Mouse (Mus musculus) right cerebral cortex, postnatal 14 days (tissue): ENCODE measurements around the gene Gpc6.

Experiments
- DNase-seq: peaks from one replicate; pipeline ENCODE4 v3.0.0; 2022

The Gpc6 gene

DNA sequence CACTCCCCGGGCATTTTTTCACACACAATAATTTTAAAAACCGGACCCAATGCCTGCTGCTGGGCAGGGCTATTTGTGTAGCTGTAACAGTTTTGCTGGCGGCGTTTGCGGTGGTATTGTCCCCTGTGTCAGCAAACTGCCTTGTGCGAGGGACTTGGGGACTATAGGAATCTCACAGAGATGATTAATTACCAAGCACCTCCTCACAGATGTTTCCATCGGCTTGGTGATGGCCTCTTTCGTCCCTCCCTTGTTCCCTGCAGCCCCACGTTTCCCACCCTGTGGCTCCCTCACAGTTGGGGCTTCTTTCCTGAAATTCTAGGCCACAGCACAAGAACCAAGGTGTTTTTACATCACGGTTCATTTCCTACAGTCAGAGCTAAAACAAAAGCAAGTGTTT, 980.6 kb downstream of the Gpc6 start:
- DNase-seq, result no peak

DNA sequence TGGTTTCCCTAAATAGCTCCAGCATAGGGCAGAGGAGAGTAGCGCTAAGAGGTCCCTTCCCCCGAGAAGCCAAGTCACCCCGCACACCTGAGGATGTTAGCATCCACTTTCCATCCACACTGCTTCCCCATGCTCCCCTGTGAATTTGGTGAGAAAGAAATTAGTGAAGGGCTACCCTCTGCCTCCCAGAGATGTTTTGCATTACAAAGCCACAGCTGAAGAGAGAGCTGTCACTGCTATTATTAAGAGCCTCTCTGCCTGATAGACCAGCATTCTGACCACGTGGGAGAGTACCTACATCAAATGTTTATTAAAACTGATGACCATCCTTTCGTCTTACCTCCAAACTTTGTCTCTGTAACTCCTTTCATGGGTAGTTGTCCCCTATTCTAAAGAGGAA, 981.2 kb downstream of the Gpc6 start:
- no peak for DNase-seq

DNA sequence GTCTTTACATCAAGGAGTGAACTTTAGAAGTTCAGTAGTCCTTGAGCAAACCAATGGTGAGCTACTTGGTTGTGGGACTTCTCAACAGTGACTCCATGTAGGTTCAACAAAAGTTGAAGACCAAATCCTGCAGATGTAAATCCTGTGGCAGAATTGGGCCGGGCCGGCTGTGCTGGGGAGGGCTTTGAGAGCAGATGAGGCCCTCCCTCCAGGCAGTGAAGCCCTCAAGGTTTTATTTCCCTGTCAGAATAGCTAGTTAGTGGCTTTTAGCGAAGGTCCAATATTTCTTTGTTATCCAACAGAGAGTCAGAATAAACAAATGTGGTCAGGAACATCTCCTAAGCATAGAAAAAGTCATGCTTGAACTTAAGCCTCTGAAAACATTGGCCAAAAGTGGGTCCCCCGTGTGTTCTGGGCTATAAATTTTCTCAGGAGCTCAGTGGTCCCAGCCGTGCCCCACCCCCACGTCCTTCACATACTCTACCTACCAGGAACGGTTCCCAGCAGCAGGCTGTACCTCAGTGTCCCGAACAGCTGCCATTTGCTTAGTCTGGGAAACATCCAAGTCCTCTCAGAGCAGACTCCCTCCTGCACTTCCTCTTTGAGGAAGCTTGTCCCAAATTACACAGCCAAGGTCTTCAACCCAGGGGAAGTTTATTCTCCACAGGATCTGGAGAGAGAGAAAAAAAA, 983.3 kb downstream of the Gpc6 start:
- DNase-seq, result no peak

DNA sequence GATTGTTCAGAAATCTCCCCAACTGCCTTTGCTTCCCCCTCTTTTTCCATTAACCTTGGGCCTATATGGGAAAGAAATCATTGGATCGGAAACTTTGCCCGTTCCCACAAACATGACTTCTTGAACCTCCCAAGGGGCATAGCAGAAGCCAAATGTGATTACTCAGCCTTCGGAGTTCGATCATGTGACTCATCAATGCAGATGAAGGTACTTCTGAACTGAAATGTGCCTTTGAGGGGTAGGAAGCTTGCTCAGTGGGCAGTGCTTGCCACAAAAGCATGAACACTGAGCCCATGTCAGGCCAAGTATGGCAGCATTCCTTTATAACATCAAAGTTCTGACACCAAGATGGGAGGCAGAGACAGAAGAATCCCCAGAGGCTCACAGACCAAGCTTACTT, 983.9 kb downstream of the Gpc6 start:
- no peak for DNase-seq

DNA sequence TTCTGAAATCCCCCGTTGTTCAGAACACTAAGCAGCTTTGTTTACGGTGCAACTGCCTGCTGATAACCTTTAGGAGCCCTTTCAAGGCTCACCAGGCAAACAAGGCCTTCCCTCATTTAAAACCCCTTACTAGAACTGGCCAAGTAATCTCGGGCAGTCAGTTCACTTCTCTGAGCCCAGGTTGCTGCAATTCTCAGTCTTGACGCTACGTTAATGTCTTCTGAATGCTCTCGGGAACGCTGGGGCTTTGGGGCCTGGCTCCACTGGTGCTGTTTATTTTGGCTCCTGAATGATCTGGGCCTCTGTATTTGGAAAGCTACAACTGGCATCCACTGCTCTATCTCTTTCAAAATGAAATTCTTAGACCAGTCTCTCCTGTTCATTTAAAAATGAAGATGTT, 985.2 kb downstream of the Gpc6 start:
- DNase-seq, result no peak

DNA sequence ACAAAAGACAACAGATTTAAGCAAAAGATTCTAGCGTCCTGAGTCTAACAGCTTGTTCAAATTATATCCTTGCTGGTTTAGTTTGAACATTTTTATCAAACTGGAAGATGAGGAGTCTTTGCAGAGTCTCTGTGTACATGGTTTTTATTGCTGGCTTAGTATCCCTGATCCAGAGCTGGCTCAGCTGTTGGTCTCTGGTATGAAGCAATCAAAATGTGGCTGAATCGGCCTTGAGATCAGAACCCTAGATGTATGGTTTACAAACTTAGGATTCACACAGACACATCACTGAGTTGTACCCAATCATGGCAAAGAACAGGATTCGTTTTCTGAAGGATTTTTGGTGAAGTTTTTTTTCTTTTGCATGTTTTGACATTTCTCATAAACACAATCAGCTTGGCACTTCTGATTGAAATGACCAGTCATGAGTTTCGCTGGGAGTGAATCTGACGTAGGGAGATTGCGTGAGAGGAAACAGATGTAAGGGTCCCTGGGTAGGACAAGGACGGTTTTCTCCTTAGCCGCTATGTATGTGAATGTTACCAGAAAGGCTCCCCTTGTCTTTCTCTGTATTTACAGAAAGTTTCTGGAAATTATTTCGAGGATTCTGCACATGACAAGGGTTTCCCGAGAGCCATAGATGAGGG, 987.6 kb downstream of the Gpc6 start:
- no peak for DNase-seq

DNA sequence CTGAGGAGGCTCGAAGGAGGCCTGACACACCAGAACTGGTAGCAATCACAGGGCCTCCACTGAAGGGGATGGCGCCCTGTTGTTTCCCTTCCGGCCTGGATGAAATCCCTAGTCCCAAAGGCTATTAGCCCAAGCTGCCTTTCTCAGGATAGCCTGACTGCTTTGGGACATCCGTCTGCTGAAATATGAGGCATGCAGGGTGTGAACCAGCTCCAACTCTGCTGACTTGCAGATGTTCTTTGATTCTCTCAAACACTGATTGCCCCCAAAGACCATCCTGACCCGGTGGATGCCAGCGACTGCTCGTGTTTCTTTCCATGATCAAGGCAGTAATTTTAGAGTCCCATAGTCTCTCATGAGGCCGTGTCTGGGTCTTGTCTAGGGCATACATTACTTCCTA, 991.5 kb downstream of the Gpc6 start:
- DNase-seq, result no peak

DNA sequence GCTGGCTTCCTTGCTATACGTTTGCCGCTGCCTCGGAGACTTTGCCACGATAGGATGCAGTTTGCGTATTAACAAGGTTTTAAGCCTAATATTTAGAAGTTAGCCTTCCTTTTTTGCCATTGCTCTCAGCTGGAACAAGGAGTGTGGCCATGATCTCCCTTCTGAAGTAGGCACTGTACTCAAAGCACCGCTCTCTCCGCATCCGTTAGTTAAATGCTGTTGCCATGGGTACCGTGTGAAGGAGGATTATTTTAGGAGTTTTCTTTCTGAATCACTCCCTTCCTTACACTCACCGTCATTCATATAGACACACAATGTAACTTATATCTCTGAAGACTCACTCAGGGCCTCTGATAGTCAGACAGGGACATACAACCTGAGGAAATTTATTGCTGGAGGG, 993.6 kb downstream of the Gpc6 start:
- DNase-seq, result peak; percentile 28

DNA sequence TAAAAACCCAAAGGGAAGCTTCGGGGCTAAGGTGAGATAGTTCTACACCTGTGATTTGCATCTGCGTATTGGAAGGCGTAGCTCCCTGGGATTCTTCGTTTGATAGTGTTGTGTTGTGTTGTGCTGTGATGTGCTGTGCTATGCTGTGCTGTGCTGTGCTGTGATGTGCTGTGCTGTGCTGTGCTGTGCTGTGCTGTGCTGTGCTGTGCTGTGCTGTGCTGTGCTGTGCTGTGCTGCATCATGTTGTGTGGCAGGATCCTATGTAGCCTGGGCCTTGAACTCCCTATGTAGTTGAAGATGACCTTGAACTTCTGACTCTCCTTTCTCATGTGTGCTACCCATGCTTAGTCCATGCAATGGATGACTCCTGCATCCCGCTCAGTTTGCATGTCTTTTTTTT, 994.5 kb downstream of the Gpc6 start:
- no peak for DNase-seq

DNA sequence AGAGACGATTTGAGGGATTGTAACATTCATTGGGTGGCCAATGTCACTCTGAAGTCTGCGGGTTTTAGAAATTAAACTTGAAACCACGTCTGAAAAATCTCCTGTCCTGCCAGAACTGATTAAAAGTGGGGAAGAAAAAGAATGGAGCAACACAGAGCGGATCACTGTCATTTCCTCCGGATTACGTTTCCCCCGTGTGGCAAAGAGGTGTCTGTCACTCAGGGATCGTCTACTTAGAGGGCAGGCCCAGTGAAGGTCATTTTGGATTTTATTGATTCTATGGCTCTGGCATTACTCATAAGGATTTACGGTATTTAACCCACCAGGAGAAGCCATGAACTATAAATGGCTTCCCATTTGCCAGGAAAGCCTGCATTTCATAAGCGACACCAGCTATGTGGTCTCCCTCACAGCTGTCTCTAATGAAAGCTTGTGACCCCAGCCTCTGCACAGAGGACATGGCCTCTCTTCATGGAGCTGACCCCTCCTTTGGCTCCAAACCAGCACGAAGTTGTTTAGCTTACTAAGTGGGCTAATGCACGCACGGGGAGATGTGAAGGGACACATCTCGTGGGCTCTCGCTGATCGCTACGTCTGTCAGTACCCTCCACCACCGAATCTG, 996.4 kb downstream of the Gpc6 start:
- DNase-seq, result no peak

DNA sequence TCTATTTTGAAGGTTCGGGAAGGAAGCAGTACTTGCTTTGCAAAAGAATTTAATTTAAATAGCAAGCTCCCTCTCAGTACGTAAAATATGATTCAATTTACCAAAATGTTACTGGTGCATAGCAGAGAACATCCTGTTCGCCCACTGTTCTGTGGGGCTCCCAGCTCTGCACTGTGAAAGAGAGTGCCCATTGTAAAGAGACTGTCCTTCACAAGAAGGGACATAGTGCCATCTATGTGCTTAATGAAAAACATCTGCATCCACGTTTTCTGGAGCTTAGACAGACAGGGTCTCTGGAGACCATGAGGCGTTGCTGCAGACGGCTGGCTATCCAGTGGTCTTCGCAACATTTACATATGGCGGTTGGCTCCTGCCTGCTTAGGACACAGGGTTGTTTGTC, 998.6 kb downstream of the Gpc6 start:
- no peak for DNase-seq

DNA sequence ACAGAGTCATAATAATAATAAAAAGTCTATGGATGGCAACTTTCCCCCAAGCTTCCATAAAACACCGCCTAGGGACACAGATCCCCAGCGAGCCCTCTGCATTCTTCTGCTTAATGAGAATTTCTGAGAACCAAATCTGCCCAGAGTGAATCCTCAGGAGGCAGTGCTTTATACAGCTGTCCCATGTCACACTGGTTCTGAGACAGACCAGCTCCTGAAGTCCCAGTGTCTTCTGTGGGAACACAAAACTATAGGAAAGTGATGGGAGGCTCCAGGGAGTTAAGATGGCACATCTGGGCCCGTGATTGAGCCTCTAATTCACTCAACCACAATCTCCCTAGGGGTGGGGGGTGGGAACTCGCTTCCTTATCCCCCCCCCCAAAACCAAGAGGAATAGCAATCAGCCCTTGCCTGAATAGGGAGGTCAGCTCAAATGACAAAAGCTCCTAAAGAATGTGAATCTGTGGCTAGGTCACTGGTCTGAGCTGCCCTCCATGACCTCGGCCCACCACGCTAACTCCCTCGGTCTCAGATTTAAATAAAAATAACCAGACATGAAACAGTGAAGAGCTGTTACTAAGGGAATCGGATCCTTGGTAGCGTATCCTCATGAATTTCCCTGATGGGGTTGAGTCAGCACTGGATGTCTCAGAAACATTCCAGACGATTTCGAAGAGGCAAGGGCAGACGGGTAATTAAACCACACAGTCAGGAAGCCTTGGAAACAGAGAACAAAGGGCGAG, 1005.2 kb downstream of the Gpc6 start:
- DNase-seq, result no peak

DNA sequence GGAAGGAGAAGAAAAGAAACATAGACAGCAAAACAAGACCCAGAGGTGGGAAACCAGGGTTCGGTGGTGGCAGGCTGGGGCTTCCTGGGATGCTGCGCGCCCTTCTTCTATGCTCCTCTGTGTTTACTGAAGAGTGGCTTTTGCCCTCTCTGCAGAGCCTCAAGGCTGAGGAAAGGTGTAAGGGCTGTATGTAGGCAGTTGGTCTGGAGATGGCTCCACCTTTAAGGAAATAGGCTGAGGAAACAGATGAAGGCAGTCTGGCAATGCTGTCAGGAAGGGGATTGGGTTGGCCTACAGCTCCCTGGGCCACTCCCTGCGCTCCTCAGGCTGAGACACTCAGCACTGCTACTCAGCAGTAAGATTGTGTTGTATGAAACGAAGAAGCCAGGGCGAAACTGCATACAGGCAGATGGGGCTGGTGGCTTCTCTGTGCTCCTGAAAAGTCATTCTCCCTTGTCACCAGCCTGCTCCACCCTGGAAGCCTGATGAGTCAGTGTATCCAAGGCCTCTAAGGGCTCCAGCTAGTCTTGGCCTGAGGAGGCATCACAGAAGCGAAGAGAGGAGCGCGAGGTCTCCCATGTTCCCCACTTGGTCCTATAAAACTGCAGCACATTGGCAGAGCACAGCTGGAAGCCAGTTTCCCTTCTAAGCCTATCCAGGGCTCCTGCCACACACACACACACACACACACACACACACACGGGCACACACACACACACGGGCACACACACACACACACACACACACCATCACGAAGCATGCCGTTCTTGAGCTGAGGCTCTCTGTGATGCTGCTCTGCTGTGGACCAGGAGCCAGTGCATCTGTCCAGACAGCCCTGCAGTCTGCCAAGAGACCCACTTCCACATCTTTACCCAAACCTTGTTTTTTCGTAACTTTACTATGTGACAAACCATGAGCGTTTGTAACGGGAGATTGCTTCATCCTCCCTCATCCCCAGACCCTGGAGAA, 1006.0 kb downstream of the Gpc6 start:
- no peak for DNase-seq

DNA sequence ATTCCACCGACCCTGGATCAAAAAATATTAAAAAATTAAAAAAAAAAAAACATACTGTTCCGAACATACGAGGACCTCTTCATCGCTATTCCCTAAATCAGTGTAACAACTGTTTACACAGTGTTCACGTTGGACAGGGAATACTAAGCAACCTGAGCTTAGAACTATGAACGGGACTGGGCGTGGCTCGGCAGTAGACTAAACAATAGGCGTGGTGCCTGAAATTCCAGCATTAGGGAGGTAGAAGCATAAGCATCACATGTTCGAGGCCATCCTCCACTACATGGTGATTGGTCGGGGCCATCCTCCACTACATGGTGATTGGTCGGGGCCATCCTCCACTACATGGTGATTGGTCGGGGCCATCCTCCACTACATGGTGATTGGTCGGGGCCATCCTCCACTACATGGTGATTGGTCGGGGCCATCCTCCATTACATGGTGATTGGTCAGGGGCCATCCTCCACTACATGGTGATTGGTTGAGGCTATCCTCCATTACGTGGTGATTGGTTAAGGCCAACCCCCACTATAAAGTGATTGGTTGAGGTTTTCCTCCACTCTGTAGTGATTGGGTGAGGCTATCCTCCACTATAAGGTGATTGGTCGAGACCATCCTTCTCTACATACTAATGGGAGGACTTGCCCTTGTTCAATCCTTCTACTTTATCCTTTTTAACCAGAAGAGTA, 1007.2 kb downstream of the Gpc6 start:
- no peak for DNase-seq

DNA sequence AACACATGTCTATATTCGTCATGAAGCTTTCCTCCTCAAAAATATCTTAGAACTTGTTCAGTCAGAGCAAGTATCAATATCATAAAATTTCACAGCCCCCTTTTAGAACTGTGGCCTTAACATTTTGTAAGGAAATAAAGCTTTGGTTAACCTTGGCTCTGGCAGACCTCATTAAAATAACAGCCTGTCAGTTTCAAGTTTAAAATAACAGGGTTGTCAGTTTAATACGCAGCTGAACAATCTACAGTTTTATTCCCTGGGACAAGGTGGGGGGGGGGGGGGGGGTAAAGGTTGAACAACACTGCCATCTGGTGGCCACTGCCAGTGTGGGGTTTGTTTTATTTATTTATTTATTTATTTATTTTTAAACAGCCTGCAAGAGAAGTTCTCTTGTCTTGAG, 1013.4 kb downstream of the Gpc6 start:
- peak; percentile 28 for DNase-seq

DNA sequence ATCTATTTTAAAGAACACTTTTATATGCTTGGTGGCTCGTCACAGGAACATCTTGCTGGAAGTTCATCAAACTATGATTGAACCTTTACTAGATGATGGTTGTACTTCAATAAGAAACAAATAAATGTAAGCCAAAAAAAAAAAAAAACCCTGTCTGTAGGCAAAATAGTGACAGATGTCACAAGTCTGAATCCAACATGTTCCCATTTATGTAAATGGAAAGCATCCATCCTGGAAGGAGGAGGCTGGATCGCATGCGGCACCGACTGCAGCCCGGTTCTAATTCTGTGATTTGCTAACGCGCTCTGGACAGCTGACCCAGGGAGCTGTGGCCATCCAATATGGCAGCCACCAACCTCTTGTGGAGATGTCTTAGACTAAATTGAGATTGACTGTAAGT, 1014.4 kb downstream of the Gpc6 start:
- DNase-seq, result no peak

DNA sequence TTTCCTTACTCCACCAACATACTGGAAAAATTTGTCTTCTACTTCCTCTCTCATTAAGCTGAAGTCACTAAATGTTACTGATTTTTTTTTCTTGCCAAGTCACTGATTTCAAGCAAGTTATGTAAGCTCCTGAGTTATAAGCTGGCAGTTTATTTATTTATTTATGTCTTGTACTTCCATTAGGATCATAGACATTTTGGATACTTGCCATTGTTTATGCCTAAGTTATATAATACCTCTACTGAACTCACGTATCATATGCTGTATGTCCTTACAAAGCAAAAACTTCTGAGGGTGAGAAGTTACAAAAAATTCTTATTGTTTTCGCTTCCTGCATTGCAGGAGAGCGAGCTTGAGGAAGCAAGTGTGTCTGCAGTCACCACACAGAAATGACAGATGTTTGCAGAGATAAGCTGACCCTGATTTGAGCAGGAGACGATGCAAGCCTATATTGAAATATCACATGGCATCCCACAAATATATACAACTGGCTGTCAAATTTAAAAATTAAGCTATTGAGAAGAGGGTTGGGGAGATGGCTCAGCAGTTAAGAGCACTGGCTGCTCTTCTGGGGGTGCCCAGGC, 1020.9 kb downstream of the Gpc6 start:
- DNase-seq, result no peak

DNA sequence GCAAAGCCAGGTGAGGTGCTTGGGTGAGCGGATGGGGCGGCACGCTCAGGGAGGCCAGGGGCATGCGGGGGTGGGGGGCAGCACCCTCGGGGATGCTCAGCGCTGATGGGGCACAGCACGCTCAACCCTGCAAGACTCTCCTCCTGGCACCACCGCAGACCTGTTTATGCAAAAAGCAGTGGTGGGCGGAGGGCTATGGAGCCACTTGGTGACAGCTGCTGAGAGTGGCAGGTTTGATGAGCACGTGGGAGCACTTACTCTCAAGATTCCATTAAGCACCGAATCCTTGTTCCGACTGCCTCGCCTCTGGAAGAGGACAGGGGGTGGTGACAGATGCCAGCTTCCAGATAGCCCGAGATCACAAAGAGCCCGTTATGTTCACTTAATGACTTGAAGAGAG, 1026.2 kb downstream of the Gpc6 start:
- no peak for DNase-seq

DNA sequence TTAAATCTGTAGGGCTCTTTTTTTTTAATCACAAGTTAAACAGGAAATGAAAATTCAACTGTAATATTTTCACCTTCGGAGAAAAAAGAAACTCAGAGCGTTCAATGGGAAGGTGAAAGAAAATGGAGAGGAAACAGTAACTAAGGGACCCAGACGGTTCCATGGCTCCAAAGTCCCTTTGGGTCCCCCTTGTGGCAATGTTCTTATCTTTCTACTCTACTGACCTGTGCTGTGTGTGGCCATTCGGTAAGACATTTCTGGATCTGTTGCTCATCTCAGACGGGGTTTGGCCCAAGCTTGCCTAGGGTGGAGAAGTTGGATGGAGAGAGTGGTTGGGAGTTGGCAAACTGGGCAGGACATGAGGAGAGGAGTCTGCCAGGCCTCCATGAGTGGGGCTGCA, 1026.6 kb downstream of the Gpc6 start:
- no peak for DNase-seq

DNA sequence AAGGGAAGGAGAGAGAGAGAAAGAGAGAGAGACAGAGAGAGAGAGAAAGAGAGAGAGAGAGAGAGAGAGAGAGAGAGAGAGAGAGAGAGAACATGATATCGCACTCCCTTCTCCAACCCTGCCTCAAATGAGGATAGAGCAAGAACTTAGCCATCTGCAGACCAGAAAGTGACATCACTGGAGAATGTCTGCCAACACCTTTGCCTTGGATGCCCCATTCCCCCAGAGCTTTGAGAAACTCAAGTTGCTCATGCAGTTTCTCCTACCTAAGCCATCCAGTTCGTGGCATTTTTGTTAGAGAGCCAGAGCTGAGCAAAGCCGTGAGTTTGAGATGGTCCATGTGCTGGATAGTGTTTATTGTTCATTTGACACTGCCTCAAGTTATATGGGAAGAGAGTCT, 1030.9 kb downstream of the Gpc6 start:
- DNase-seq, result no peak

DNA sequence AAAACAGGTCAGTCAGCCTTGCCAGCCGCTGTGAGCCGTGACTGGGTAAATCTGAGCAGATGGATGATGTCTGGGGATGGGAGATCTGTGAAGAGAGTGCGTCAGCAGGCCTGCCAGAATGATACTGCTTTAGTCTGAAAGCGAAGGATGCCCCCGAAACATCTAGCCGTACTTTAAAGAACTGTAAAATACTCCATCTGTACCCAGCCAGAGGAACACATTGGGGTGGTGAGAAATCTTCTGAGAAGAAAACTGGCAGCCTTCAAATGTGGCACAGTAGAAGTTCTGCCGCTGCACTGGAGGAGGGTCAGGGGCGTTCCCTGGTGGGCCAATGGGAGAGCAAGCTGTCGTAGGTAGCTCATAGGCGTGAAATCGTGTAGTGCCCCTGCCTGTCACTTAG, 1033.3 kb downstream of the Gpc6 start:
- peak; percentile 50 for DNase-seq

DNA sequence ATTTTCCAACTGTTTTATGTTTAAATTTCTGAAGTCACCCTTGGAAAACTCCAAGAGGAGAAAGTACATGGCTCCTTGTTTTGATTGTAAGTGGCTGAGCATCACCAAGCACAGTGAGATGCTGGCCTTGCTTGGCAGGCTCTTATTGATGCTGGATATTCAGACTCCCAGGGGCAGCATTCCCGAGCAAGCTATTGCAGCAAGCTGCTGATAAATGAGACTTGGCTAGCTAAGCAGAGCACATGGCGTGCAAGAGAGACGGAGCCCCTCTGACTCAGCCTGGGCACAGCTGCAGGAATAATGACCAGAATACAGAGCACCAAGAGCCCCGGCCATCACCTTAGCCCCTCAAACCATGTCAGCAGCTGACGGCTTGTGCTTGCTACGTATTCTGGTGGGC, 1036.2 kb downstream of the Gpc6 start:
- DNase-seq, result no peak
